ENCODE assay signal across 18 mouse cellular contexts in genomic region chr1:39990041-39990440, GRCm38 (mm10).
"Had no signal": no experiment of that assay in that cellular context is flagged by ENCODE, and none has a peak within 500 bp of the region (broad histone marks: within the 10 kb centered on the region; RNA-seq: fewer than 3 reads in every experiment).

No protein-coding gene starts in this region.

- H3K4me1 ChIP-seq: limb, embryonic 12.5 days; liver, embryonic 13.5 days; lung, embryonic 15.5 days; midbrain, embryonic 12.5 days; neural tube, embryonic 13.5 days had no signal

- H3K9ac ChIP-seq: limb, embryonic 12.5 days; liver, embryonic 13.5 days; liver, postnatal 0 days; lung, embryonic 15.5 days; midbrain, embryonic 12.5 days; neural tube, embryonic 13.5 days had no signal

- DNase-seq: kidney, adult 2 months; kidney, postnatal 25 days; layer of hippocampus, adult 9-11 months; liver; liver, embryonic 13.5 days; liver, postnatal 0 days; lung, postnatal 14 days; retina, postnatal 1 day; spleen, adult 18-20 months; thymus, adult 18-20 months; thymus, postnatal 14 days had no signal

- H3K4me2 ChIP-seq: limb, embryonic 12.5 days; liver, embryonic 13.5 days; lung, embryonic 15.5 days; midbrain, embryonic 12.5 days; neural tube, embryonic 13.5 days had no signal

- H3K9me3 ChIP-seq: limb, embryonic 12.5 days; liver, embryonic 13.5 days; lung, embryonic 15.5 days; megakaryocyte, embryonic 14.5 days; midbrain, embryonic 12.5 days; neural tube, embryonic 13.5 days had no signal

- H3K27me3 ChIP-seq: limb, embryonic 12.5 days; liver, embryonic 13.5 days; lung, embryonic 15.5 days; megakaryocyte, embryonic 14.5 days; midbrain, embryonic 12.5 days; neural tube, embryonic 13.5 days had no signal

- H3K27ac ChIP-seq: limb, embryonic 12.5 days; liver, embryonic 13.5 days; lung, embryonic 15.5 days; macrophage; midbrain, embryonic 12.5 days; neural tube, embryonic 13.5 days had no signal

- H3K4me3 ChIP-seq: limb, embryonic 12.5 days; liver, embryonic 13.5 days; lung, embryonic 15.5 days; megakaryocyte, embryonic 14.5 days; midbrain, embryonic 12.5 days; neural tube, embryonic 13.5 days had no signal

- ATAC-seq: liver, postnatal 0 days; midbrain, embryonic 16.5 days had no signal
